Comparison of ENCODE assay signal across 22 mouse cellular contexts in the genomic region with DNA sequence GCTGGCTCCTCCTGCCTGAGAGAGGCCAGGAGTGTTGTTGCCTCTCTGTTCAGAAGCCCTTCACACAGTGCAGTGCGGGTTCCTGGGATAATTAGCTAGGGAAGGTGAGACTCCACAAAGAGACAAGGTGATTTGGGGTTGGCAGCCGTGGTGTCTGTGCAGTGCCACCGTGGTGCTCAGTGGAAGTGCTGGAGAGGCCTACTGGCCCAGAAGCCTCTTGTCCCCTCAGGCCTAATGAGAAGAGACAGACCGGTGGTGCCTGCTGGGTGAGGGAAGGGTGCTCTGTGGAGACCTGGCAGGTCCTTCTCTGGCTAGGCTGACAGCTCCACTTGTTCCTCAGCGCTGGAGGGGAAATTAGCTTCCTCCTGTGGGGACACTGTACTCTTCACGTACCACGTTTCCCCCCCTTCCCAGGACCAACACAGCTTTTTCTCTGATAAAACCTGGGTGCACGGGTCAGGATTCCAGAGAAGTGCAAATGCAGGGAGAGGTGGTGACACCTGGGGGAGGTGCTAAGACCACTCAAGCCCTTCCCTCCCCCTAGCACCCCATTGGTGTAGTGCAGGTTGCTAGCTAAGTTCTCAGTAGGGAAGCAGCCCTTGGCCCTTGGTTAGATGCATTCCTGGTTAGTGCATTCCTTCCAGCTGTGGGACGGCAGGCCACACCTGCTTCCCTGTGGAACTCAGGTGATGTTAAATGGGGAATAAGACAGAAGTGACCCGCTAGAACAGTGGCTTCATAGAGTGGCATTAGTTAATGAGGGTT.
A peak's percentile ranks its signal among the peaks of the same experiment; 100 is the strongest.
DNase-seq lines count a peak whose midpoint lies in the region; ATAC-seq lines count a peak whose summit lies in the region.
"Had no signal": no experiment of that assay in that cellular context is flagged by ENCODE, and none has a peak within 500 bp of the region (broad histone marks: within the 10 kb centered on the region; RNA-seq: fewer than 3 reads in every experiment).

No protein-coding gene starts in this region.

- intact Hi-C loops in left cerebral cortex, postnatal 4 days (cut with DNase I) = no loop called here
- intact Hi-C loops in left cerebral cortex, postnatal 36 days (cut with DNase I) = no loop called here

- no peaks in the 10 kb centered on the region for H3K36me3 ChIP-seq in kidney, embryonic 16.5 days (ENCODE audit: insufficient read depth, low read length)
- no peaks in the 10 kb centered on the region for H3K36me3 ChIP-seq in neural tube, embryonic 15.5 days
- H3K36me3 ChIP-seq: heart, embryonic 12.5 days; midbrain, embryonic 12.5 days had no signal

- 38% methylated on average over 10 of the region's 10 CpGs for WGBS in kidney, embryonic 16.5 days
- 49% methylated on average over 10 of the region's 10 CpGs for WGBS in neural tube, embryonic 15.5 days

- no peak overlapping the region for H3K4me3 ChIP-seq in kidney, embryonic 16.5 days (ENCODE audit: low read length)
- H3K4me3 ChIP-seq in neural tube, embryonic 15.5 days (replicated peaks) = no peak overlapping the region
- H3K4me3 ChIP-seq: heart, embryonic 12.5 days; midbrain, embryonic 12.5 days; myocyte had no signal

- no peak for ATAC-seq in kidney, embryonic 16.5 days (ENCODE audit: low FRiP score, low TSS enrichment)
- no peak for ATAC-seq in neural tube, embryonic 15.5 days (ENCODE audit: low FRiP score)
- ATAC-seq: activated CD4-positive, CD25-positive, alpha-beta regulatory T cell, adult 4 months; forebrain, postnatal 0 days; lung, postnatal 0 days had no signal

- no peaks in the 10 kb centered on the region for H3K4me1 ChIP-seq in kidney, embryonic 16.5 days (ENCODE audit: insufficient read depth, low read length)
- no peaks in the 10 kb centered on the region for H3K4me1 ChIP-seq in neural tube, embryonic 15.5 days
- H3K4me1 ChIP-seq: heart, embryonic 12.5 days; midbrain, embryonic 12.5 days had no signal

- no peak overlapping the region for H3K4me2 ChIP-seq in kidney, embryonic 16.5 days (replicated peaks; ENCODE audit: low read depth, low read length)
- H3K4me2 ChIP-seq in neural tube, embryonic 15.5 days = no peak overlapping the region
- H3K4me2 ChIP-seq: heart, embryonic 12.5 days; midbrain, embryonic 12.5 days had no signal

- no peaks in the 10 kb centered on the region for H3K9me3 ChIP-seq in kidney, embryonic 16.5 days (ENCODE audit: low read length)
- no peaks in the 10 kb centered on the region for H3K9me3 ChIP-seq in neural tube, embryonic 15.5 days (replicated peaks)
- H3K9me3 ChIP-seq: heart, embryonic 12.5 days; midbrain, embryonic 12.5 days had no signal

- H3K27me3 ChIP-seq in kidney, embryonic 16.5 days (ENCODE audit: insufficient read depth, low read length) = no peaks in the 10 kb centered on the region
- no peaks in the 10 kb centered on the region for H3K27me3 ChIP-seq in neural tube, embryonic 15.5 days (replicated peaks)
- H3K27me3 ChIP-seq: heart, embryonic 12.5 days; midbrain, embryonic 12.5 days had no signal

- no peak overlapping the region for H3K9ac ChIP-seq in kidney, embryonic 16.5 days (replicated peaks; ENCODE audit: low read length)
- H3K9ac ChIP-seq in neural tube, embryonic 15.5 days (replicated peaks) = no peak overlapping the region
- H3K9ac ChIP-seq: forebrain, postnatal 0 days; heart, embryonic 12.5 days; midbrain, embryonic 12.5 days had no signal

- no peak overlapping the region for H3K27ac ChIP-seq in kidney, embryonic 16.5 days (ENCODE audit: low read length)
- no peak overlapping the region for H3K27ac ChIP-seq in neural tube, embryonic 15.5 days (replicated peaks)
- H3K27ac ChIP-seq: kidney, postnatal 0 days; midbrain, embryonic 12.5 days had no signal

- peak; percentile 43 for DNase-seq in left cerebral cortex, postnatal 4 days
- DNase-seq in left cerebral cortex, postnatal 36 days (ENCODE audit: low spot score in 2 of 2) = no peak
- peak; percentile 50 for DNase-seq in brain, adult 2 months (ENCODE audit: low read depth, low spot score)
- DNase-seq in cerebellum, adult 9-10 months = peak; percentile 46
- DNase-seq in layer of hippocampus, adult 18-20 months (ENCODE audit: low spot score in 2 of 2) = no peak
- DNase-seq: adrenal gland, postnatal 36 days; B cell, adult 2 months; embryo, embryonic 11 days; forebrain, postnatal 0 days; heart, postnatal 14 days; kidney, adult 11 months; liver; right cerebral cortex, postnatal 25 days; thymus, postnatal 36 days had no signal

Comparison
In these comparisons a context has a peak if more than half of its experiments do, and no peak if none do; other contexts are left out.
1. DNase-seq: peak in left cerebral cortex, postnatal 4 days (single experiment), brain, adult 2 months (single experiment) and cerebellum, adult 9-10 months (single experiment); none in left cerebral cortex, postnatal 36 days (0 of 2) and layer of hippocampus, adult 18-20 months (0 of 2).